Mouse (Mus musculus) kidney, postnatal 25 days (tissue): ENCODE data around the gene Rictor.

Experiments used
- DNase-seq, 2 experiments: peaks; one replicate each; pipeline ENCODE4 v3.0.0; 2021; ENCODE audit warnings: mixed read lengths in 2 of 2

The Rictor gene

DNA sequence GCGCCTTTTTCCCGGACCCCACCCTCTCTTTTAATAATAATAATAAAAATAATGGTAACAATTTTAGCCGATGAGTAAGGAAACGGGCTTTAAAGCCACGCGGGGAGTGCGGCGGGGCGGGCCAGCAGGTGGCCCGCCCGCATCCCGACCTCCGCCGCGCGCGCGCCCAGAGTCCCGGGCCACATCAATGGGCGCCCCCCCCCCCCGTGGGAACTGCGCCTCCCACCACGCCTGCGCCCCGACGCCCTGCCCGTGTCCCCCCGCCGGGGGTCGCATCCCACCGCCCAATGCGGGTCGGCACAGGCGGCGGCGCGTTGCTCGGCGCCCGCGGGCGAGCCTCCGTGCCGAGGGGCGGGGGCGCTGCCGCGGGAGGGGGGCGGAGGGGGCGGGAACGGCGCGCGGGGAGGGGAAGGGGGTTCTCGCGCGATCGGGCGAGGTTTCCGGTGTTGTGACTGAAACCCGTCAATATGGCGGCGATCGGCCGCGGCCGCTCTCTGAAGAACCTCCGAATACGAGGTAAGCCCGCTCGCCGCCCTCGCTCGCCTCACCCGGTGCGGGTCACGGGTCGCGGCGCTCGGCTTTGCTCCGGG is at the start of gene Rictor:
Gene Rictor, plus strand, starts transcription at position 444 of the 590 bp plus-strand sequence.
- DNase-seq = peak; percentile 92 to 93

DNA sequence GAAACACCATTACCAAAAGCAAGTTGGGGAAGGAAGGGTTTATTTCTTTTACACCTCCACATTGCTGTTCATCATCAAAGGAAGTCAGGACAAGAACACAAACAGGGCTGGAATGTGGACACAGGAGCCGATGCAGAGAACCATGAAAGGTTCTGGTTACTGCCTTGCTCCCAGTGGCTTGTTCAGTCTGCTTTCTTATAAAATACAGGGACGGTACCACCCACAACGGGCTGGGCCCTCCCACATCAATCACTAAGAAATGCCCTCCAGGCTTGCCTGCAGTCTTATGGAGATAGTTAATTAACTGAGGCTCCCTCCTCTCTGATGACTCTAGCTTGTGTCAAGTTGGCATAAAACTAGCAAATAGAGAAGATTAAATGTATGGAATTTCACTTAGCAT is 46.2 kb upstream of the Rictor start:
- no peak for DNase-seq

DNA sequence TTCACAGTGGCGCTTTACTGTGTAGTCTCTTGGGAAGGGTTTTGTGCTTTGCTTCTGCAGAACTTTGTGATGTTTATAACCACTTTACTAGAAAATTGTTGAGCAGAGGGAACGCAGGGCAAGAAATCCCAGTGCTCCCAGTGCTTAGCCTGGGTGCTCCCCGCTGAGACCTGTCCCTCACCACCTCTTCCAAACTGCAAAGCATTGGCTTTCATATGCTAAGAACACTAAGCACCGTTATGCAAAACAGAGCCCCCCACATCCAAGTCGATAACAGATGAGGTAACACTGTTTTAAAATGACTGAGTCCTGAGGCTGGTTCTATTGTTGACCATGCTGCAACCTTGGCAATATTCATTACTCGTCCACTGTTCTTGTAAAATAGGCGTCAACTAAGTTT is 44.2 kb upstream of the Rictor start:
- DNase-seq = no peak

DNA sequence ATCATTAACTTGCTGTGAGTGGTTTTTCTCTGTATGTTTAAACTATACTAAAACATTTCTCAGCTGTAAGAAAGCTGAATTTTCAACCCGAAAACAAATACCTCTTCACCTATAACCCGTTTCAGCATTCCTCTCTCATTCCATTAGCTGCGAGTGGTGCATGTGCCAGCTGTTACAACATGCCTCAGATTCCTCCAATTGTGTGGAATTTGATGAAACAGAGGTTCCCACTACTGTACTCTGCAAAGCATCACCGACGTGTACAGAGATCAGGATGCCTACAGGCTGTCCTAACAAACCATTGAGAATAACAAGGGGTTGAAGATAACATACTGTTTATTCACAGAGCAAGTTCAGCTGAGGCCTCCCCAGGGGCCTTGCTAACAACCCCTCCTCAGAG is 42.1 kb upstream of the Rictor start:
- no peak for DNase-seq

DNA sequence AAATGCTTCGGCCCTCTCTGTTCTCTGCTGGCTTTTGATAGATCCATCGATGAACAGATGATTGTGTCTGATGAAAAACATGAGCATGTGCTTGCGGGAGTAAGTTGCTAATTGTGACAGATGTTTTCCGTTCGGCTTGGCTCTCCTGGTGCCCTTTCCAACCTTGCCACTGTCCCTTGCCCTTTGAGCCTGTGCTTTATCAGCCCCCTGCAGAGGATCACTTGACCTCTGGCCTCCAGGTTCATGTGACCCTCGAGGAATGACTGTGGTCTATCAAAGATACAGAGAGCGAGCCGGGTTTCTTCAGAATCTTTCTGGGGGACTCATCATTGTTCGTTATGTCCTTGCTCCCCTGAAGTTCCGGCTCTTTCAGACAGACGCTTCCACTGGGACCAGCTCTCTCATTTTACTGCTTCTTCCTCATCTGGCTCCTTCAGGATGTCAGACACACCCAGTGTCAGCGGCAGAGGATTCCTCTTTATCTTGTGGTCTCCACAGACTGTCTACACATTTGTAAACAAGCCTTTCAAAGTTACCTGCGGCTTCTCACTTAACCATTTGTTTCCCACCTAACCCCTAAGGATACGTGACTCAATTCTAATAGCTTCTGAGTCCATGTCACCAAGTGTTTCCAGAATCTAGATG is 39.3 kb upstream of the Rictor start:
- DNase-seq = no peak

DNA sequence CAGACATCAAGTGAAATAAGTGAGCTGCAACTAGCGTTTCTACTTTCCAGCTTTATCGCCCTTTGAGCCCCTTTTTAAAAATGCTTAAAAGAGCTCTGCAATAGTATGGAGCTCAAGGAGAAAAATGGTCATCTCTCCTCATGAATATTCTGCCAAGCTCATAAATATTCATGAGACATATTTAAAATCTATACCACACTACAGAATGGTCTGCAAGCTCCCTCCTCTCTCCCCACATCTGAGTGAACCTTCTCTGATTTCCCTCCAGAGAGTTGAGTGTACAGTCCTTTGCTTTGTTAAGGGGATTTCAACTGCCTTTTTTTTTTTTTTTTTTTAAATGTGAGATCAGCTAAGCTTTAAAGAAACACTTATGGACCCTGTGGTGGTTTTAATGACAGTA is 29.7 kb upstream of the Rictor start:
- DNase-seq = no peak

DNA sequence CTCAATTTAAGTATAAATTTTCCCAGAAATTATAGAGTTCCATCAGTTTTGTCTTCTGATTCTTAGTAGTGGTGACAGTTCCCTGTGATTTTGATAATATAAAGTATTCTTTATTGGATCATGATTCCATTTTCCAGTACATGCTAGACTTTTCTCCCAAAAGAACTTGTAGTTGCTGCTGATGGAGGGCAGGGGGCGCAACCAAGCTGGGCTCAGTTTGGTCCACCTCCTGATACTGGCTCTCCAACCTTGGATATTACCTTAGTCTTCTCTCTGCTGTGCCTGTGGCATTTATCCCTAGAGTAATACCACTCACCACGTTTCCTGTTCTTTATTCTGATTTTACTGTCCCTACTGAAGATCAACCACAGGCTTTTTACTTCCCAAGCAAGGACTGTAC is 6.0 kb upstream of the Rictor start:
- peak in 1 of 2 experiments; percentile 42 for DNase-seq

DNA sequence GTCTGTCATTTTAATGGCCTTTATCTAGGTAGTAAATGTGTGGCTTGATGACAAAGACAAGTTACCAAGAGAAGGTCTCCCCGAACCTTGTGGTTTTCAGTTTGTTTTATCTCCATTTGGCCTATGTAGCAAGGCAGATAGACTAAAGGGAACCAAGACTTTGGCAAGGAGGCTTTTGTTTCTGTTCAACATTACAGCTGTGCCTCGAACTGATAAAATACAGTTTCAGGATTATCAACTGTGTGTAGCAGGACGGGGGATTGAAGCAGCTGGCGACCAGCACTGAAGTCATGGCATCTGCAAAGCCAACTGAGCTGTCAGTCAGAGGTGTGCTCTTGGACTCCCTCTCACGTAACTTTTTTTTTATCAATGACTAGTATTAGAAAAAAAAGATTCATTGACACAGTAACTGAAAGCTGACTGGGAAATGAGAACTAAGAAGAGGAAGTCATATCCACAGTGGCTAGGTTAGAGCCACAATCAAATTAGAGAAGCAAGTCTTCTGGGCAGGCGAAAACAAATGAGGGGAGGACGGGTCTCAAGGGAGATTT is 2.8 kb upstream of the Rictor start:
- no peak for DNase-seq

DNA sequence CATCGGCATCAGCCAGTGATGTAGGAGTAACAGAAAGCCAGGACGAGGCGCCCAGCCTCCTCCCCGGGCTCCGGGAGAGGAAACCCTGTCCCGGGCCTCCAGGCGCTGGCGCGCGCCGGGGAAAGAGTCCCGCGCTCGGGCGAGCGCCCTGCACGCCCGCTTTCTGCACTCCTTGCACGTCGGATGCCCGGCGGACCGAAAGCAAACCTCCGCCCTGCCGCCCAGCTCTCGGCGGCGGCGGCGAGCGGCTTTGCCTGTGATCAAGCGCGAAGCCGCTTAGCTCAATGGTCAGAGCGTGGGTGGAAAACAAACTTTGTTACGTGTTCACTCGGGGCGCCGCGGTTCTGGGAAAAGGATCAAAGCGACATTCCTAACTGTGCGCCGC is 636 bp upstream of the Rictor start:
- peak; percentile 67 to 78 for DNase-seq

DNA sequence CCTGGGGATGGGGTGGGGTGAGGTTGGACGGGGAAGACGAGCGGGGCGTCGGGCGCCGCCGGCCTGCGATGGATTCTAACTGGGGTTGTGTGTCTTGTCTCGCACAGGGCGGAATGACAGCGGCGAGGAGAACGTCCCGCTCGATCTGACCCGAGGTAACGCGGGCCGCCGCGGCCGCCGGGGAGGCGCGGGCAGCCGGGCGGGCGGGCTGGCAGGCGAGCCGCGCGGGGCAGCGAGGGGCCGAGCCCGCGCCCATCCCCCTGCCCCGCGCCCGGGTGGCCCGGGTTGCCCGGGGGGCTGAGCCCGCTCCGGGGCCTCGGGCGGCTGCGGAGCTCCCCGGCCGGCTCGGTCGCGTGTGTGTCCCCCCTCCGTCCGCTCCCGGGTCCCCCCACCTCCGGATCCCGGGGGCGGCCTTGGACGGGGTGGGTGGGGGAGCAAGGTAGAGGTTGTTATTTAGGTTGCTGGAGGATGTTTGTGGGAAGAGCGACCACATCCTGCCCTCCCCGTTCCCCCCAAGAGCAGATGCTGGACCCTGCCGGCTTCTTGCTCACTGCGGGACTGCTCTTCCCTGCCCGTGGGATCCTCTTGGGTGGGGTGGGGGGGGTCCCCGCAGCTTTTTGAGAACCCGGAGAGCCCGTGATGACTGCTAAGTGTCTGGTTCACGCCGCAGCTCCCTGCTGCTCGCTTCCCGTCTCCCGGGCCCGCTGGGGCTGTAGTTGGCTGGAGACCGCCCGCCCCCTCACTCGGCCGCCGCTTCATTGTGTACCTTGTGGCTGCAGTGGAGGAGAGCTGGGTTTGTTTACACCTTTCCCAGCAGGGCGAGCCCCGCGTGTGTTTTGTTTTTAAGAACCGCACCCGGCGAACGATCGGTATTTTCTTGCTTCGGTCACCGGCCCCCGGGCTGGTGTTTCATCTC is 605 bp downstream of the Rictor start:
- peak; percentile 37 to 62 for DNase-seq

DNA sequence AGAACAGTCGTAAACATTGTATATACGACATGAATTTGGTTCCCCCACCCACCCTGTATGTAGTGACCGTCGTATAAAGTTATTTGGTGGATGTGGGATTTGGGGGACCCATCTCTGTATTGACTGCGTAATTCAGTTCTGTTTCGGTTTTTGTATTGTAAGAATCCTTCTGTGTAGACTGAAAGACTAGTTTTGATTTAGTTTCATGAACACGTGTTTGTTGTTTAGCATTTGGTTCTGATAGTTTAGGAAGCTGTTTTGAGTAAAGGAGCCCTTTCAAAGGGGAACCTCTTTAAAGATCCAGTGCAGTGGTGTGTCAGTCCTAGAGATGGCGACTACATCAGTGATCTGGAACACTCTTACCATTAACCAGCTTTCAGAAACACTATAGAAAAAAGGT is 1.4 kb downstream of the Rictor start:
- DNase-seq = no peak

DNA sequence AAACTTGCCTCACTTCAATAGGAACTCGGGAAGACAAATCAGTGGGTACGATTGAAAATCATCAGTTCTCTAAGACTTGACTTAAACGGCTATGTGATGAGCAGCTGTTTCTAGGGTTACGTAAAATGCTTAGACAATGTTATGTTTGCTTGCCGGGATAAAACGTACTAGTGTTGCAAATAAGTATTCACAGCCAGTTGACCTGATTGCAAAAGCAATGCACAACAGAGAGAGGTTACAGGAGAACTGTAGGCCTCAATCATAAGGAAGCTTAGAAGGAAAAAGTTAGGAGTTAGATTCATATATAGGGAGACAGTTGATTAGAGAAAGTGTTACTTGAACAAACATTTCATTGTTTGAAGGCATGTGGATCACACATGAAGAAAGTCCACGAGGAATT is 2.2 kb downstream of the Rictor start:
- DNase-seq = no peak

DNA sequence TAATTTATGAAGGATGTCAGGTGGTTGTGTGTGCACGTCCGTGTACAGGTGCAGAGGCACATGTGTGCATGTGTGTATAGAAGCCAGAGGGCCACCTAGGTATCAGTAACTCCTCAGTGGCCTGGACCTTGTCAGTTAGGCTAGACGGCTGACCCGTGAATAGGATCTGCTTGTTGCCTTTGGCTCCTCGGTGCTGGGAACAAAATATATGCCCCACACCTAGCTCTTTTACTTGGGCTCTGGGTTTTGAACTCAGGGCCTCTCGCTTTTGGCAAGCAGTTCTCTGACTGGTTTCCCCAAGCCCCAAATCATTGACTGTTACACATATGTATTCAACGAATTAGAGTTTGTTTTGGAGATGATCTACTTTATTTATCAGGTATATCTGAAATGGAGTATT is 3.0 kb downstream of the Rictor start:
- no peak for DNase-seq

DNA sequence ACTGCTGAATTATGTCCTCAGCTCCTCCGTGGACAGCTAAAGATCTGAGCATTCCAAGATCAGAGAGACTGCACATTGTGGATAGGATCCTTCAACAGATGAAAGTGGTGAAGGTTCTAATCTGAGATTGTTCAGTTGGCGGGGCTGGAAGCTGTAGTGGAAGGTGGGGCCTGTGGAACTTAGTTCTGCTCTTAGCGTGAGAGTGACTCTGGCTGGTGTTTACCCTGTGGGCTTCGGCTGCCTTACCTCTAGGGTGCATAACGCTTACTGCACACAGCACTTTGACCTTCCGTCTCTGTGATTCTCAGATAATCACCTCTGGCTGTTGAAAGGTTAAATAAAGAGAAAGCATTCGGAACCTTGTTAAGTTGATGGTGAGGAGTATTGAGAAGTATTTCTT is 6.6 kb downstream of the Rictor start:
- peak in 1 of 2 experiments; percentile 18 for DNase-seq

DNA sequence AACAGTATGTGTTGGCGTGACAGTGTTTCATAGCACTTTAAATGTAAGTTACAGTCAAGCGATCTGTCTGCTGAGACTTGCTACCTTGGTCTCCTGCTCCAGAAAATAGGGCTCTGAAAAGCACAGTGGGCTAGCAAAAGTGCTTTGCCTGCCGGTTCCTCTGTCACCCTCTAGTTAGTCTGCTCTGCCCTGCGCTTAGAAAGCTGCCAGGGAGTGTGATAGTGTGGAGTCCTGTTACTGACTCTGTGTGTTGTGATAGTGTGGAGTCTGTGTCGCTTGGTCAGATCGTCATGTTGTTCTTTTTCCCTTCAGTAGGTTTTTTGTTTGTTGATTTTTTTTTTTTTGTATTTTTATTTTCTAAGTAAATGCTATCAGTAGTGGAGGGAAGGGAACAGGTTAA is 7.1 kb downstream of the Rictor start:
- DNase-seq = no peak

DNA sequence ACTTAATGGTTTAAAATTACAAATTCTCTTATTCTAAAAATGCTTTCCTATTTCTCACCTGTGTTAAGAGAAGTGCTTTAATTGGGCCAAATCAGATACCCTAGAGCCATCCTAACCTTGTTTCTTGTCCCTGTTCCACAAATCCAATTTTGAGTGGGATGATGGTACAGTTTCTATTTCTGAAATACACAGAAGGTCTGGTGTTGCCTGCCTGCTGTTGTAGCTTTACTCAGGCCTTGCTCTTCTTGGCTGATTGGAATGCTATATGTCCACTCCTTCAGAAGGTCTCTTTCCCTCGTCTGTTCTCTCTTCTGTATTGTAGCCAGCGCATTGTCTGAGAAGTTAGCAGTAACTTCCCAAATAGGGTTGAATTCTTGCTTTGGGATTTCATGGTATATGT is 13.2 kb downstream of the Rictor start:
- DNase-seq = no peak

DNA sequence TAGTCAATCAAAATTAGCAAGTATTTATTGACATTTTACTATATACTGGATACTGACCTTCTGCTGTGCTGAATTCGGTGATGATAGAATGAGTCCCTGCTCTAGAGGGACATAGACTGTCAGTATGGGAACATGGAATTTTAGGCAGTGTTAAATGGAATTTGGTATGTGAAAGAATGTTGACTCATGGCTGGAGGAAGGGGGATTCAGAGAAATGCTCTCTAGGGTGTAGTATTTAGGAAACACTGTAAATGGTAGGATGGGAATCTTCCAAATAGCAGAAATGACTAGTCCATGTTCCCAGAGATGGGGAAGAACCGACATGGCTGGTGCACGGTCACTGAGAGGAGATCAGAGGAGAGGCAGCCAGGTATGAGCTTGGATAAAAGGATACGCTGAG is 13.6 kb downstream of the Rictor start:
- no peak for DNase-seq

DNA sequence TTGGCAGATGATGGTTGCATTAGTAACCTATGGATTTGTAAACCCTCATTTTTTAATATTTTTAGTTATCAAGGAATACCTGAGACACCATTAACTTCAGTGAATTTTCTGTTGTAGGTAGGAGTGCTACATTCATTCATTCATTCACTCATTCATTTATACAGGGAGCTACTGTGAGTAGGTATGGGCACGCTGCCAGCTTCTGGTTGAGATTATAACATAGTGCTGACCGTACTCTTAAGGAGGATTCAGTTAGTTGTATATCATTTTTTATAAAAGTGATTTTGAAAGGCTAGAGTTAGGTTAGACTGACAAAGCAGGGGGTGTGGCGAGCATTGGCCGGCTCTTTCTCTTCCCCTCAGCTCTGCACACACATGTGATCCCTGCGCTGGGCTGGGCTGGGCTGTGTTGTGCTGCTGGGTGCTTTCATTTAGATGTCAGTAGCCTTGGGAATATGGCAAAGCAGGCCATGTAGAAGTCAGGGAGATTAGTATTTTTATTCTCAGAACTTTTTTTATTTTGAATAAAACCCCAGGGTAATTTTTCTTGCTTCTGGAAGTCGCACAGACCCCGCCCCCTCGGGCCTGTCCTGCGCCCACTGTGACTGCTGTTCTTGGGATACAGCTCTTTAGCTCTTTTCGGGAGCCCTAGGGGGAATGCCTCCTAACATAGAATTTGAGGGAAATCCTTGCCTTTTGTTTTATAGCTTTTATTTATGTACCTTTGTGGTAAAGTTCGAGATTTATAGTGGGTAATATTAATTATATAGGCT is 14.4 kb downstream of the Rictor start:
- no peak for DNase-seq

DNA sequence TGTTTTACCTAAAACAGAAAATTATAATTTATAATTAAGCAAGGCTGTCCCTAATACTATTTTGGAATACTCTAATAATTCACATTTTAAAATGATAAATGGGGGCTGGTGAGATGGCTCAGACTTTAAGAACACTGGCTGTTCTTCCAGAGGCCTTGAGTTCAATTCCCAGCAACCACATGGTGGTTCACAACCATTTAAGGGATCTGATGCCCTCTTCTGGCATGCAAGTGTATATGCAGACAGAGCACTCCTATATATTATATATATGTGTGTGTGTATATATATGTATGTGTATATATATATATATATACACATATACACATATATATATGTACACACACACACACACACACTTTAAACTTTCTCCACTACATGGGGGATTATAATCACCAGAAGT is 15.2 kb downstream of the Rictor start:
- DNase-seq = no peak

DNA sequence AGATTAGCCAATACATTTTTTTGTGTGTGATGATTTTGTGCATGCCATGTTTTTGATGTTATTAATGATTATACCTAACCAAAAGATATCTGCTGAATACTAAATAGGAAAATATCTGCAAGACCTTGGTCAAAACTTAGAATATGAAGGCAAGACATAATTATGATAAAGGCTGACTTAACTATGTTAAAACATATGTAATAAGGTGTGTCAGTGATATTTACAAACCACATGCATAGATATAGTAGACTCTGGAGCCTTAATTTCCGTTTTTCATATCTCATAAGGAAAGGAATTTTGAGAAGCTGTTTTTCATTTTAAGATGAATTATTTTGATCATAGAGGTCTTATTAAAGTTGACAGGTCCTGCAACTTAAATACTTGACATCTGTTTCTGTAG is 16.3 kb downstream of the Rictor start:
- no peak for DNase-seq

DNA sequence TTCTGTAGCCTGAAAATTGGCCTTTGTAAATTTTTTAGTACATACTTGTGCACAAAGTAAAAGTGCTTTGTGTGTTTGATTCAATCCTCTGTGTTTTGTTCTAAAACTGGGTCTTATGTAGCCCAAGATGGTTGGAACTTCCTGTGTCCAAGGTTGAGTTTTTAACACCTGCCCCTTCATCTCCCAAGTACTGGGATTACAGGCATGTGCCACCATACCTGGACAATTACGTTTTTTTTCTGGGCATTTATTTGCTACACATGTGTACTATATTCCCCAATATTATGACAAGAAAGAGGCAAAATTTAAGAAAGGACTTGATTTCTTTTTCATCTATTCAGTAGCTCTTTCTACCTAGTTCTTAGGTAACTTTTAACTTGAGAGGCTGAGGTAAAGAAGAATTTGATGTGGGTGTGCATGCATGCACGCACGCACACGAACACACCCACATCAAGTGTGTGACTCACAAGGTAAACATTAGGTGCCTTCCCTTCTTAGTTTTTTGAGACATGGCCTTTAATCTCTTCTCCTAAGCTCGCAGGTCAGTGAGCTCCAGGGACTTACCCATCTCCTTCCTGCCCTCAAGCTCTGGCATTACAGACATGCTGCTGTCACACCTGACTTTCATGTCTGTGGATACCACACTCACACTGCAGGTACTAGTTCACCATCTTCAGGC is 18.1 kb downstream of the Rictor start:
- no peak for DNase-seq

DNA sequence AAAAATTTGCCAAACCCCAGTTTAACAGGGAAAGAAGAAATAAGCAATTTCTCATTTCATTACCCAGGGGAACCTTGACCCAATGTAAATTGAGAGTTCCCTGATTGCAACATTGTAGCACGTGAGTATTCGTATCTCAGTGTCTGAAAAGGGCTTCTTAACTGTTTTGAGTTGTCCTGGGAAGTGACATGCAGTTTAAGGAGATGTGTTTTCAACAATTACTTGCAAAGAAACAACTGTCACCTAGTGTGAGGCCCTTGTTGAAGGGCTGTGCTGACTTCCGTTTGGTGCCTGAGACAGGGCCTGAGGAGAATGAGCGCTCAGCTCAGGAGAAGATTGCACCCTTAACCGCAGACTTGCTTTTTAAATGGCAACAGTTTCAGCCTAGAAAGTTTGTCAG is 24.9 kb downstream of the Rictor start:
- no peak for DNase-seq
